Mouse (Mus musculus) stomach, postnatal 0 days (tissue): Measurements from ENCODE around the gene Fam192a.

Experiments used
- CTCF ChIP-seq: IDR thresholded peaks from 2 replicates; pipeline ENCODE4 v1.5.1; 2016; ENCODE audit warnings: antibody characterized with exemption, low read depth, mild to moderate bottlenecking, moderate library complexity
- EP300 ChIP-seq: optimal IDR thresholded peaks from 2 replicates; pipeline ENCODE3; 2016; ENCODE audit warnings: antibody characterized with exemption

- no peak for TF ChIP-seq CTCF
- no peak for TF ChIP-seq EP300
Measured at GRCm38 (mm10) chr8:94549041-94549440, 52.8 kb downstream of the Fam192a start.
